Mouse (Mus musculus) ES-E14 (cell line): ENCODE results near the gene Lmf1. TPM values are rescaled to one million over a fixed set of nuclear protein-coding genes. Genes with fewer than 3 reads are reported as not detected.

Source experiments
- DNase-seq: peaks from one replicate; pipeline ENCODE4 v3.0.0-alpha.2; 2013; ENCODE audit warnings: low read depth, low spot score
- H3K27ac ChIP-seq: 2 replicates; pipeline ENCODE4 v1.5.1; 2012; ENCODE audit warnings: low read depth, mild to moderate bottlenecking, low read length, moderate library complexity, mixed read lengths; ENCODE audit not compliant: poor library complexity, insufficient read depth, severe bottlenecking
- H3K36me3 ChIP-seq: 2 replicates; pipeline ENCODE4 v1.6.1; 2012; ENCODE audit warnings: mild to moderate bottlenecking, low read length, moderate library complexity, mixed read lengths; ENCODE audit not compliant: control insufficient read depth, poor library complexity, insufficient read depth, severe bottlenecking
- H3K4me1 ChIP-seq, 2 experiments: fragments of 150-350 bp in 1 of 2; sonication (generic) in 1 of 2; 2 replicates each; pipeline ENCODE4 v1.6.1; 2012; ENCODE audit warnings: low read length in 2 of 2, mild to moderate bottlenecking in 1 of 2, mixed read lengths in 1 of 2; ENCODE audit not compliant: control insufficient read depth in 2 of 2, insufficient read depth in 2 of 2, poor library complexity in 1 of 2
- H3K4me3 ChIP-seq, 2 experiments: fragments of 150-350 bp in 1 of 2; sonication (generic) in 1 of 2; 2 replicates each; pipeline ENCODE4 v1.5.1; 2012; ENCODE audit warnings: low read length in 2 of 2, low read depth in 1 of 2, mild to moderate bottlenecking in 1 of 2, mixed read lengths in 1 of 2; ENCODE audit not compliant: insufficient read depth in 1 of 2, poor library complexity in 1 of 2, severe bottlenecking in 1 of 2
- H3K9ac ChIP-seq: 2 replicates; pipeline ENCODE4 v1.6.1; 2012; ENCODE audit warnings: low read depth, mild to moderate bottlenecking, low read length, mixed read lengths; ENCODE audit not compliant: poor library complexity, insufficient read depth, severe bottlenecking
- H3K9me3 ChIP-seq: fragments of 150-350 bp; sonication (generic); 2 replicates; pipeline ENCODE4 v1.6.1; 2012; ENCODE audit warnings: low read depth, mild to moderate bottlenecking, low read length; ENCODE audit not compliant: control insufficient read depth, insufficient read depth
- CHD2 ChIP-seq: IDR thresholded peaks from 2 replicates; pipeline ENCODE4 v1.6.1; 2014; ENCODE audit warnings: mild to moderate bottlenecking, low read depth, low read length, inconsistent platforms
- HCFC1 ChIP-seq: IDR thresholded peaks from 2 replicates; pipeline ENCODE4 v1.6.1; 2012; ENCODE audit warnings: low read length, inconsistent platforms, borderline replicate concordance; ENCODE audit not compliant: insufficient read depth
- MAFK ChIP-seq: IDR thresholded peaks from 2 replicates; pipeline ENCODE4 v1.6.1; 2014; ENCODE audit warnings: mild to moderate bottlenecking, low read depth, low read length, inconsistent platforms; ENCODE audit not compliant: insufficient read depth
- ZC3H11A ChIP-seq: IDR thresholded peaks from 2 replicates; pipeline ENCODE4 v1.6.1; 2012; ENCODE audit warnings: low read depth, mild to moderate bottlenecking, inconsistent platforms, low read length, borderline replicate concordance
- ZNF384 ChIP-seq: IDR thresholded peaks from 2 replicates; pipeline ENCODE4 v1.6.1; 2012; ENCODE audit warnings: low read depth, low read length, inconsistent platforms
- in situ Hi-C, 2 experiments: fragments of 600-800 bp; cut with MboI; formaldehyde crosslinking; loops; one replicate each; pipeline ENCODE4 v1.15.1; 2025; ENCODE audit warnings: low sequenced_read_pairs in 2 of 2, inconsistent platforms in 1 of 2; ENCODE audit not compliant: unreplicated experiment in 2 of 2
- total RNA-seq: library from RNA; depleted of rRNA; stranded (reverse); fragments of 300-350 nt; gene quantifications from 2 replicates; pipeline ENCODE4 v1.2.3, GENCODE M21; 2012

Lmf1 gene
- total RNA-seq, 1 experiment: 16.6 TPM

DNA sequence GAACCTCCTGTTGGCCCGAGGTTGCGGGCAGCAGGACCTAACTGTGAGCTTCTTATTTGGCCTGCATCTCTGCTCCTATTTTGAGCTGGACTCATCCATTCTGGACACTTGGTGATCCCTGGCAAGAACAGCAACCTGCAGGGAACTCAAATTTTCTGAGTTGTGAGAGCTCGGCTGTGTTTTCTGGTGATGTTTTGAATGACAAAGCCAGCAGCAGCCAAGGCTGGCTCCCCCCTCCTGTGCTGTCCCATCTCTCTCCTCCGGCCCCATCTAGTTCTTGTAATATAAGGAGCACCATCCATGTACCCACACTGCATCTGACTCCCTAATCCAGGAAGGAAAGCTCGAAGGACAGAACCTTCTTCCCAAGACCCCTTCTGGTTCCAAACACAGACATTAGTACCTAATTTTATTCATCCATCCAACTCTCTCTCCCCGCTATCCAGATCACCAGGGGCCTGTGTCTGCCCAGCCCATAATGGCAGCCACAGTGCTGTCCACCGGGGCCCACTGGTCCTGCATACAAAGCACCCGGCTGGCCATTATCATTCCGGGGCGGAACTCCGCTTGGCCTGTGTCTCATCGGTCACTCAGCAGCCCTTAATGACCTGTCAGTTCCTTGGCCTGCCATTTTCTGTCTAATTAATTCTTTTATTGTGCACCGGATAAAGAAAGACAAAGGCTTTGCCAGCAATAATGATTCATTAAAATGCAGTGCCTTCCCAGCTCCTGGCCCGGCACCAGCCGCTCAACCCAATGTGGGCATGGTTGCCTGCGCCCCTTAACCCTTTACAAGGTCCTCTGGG lies 17.5 kb upstream of the Lmf1 start:
- DNase-seq: no peak
- Histone ChIP-seq H3K4me3 (no peak overlapping the region), H3K9me3 (no peaks in the 10 kb centered on the region), H3K9ac (no peak overlapping the region), H3K36me3 (no peaks in the 10 kb centered on the region), H3K4me1 (peaks cover 0 to 4% of the 10 kb centered on the region in 2 experiments; a peak in 1 of 4 replicates), H3K27ac (no peak overlapping the region)
- TF ChIP-seq MAFK (no peak), ZC3H11A (no peak)
- in situ Hi-C loops: no loop called here

- Histone ChIP-seq H3K4me3 (no peak overlapping the region), H3K4me1 (peaks cover 0 to 6% of the 10 kb centered on the region in 2 experiments; a peak in 1 of 4 replicates), H3K27ac (no peak overlapping the region), H3K36me3 (no peaks in the 10 kb centered on the region), H3K9ac (no peak overlapping the region), H3K9me3 (no peaks in the 10 kb centered on the region)
- in situ Hi-C loops: no loop called here
- DNase-seq: no peak
- TF ChIP-seq ZC3H11A (no peak), ZNF384 (no peak), MAFK (no peak), CHD2 (no peak), HCFC1 (no peak)
These were observed 14.4 kb upstream of the Lmf1 start for GRCm38 (mm10) chr17:25564481-25564880.

GRCm38 (mm10) chr17:25565244-25565643 lies 13.6 kb upstream of the Lmf1 start:
- in situ Hi-C loops: no loop called here
- no peak for DNase-seq
- no peaks in the 10 kb centered on the region for H3K9me3 ChIP-seq
- H3K9ac ChIP-seq: no peak overlapping the region
- H3K36me3 ChIP-seq: no peaks in the 10 kb centered on the region
- no peak overlapping the region for H3K27ac ChIP-seq
- H3K4me3 ChIP-seq: no peak overlapping the region
- no peak for TF ChIP-seq ZNF384
- TF ChIP-seq MAFK: no peak
- TF ChIP-seq ZC3H11A: no peak
- TF ChIP-seq CHD2: no peak
- TF ChIP-seq HCFC1: no peak
- H3K4me1 ChIP-seq: peaks cover 0 to 6% of the 10 kb centered on the region in 2 experiments; a peak in 1 of 4 replicates

GRCm38 (mm10) chr17:25565860-25566600 lies 12.9 kb upstream of the Lmf1 start:
- Histone ChIP-seq H3K4me1 (peaks cover 0 to 5% of the 10 kb centered on the region in 2 experiments; a peak in 1 of 4 replicates), H3K9me3 (no peaks in the 10 kb centered on the region), H3K36me3 (no peaks in the 10 kb centered on the region), H3K27ac (no peak overlapping the region), H3K4me3 (no peak overlapping the region), H3K9ac (no peak overlapping the region)
- no peak for TF ChIP-seq MAFK
- no peak for TF ChIP-seq ZC3H11A
- TF ChIP-seq ZNF384: no peak
- TF ChIP-seq CHD2: no peak
- no peak for TF ChIP-seq HCFC1
- in situ Hi-C loops: no loop called here
- no peak for DNase-seq
